Mouse (Mus musculus): Measurements from ENCODE around the gene Senp2. TPM values are rescaled to one million over a fixed set of nuclear protein-coding genes. Genes with fewer than 3 reads are reported as not detected.
A peak's percentile ranks its signal among the peaks of the same experiment; 100 is the strongest.
"Not testable (repeated sequence)": the region's sequence is repeated elsewhere in the genome, so short reads cannot be mapped to it uniquely, and the experiment has no call there.

Gene Senp2
- polyA plus RNA-seq (2015; fragmentation: Nextera tagmentation; extraction: Ambion mirVana), result 48.1 and 52.7 TPM in 2 replicates

- Histone ChIP-seq H3K9me3 (no peaks in the 10 kb centered on the region), H3K4me2 (replicated peaks) (peak within 1 kb of the TSS; percentile 80), H3K9ac (peak within 1 kb of the TSS; percentile 92), H3K4me3 (peak within 1 kb of the TSS; percentile 98), H3K36me3 (peaks cover 7% of the 10 kb centered on the region), H3K27me3 (no peaks in the 10 kb centered on the region), H3K4me1 (peaks cover 15% of the 10 kb centered on the region), H3K27ac (peak within 1 kb of the TSS; percentile 52; the same call in 1 of the 2 replicates)
- peak; percentile 99 for ATAC-seq (ENCODE audit: low FRiP score, low read depth)
- WGBS, result under 1% methylated on average over 45 of the region's 45 CpGs
Measured at GRCm38 (mm10) chr16:22009099-22009584, at the start of gene Senp2. Gene Senp2, plus strand, starts transcription at chr16:22009484.

DNA sequence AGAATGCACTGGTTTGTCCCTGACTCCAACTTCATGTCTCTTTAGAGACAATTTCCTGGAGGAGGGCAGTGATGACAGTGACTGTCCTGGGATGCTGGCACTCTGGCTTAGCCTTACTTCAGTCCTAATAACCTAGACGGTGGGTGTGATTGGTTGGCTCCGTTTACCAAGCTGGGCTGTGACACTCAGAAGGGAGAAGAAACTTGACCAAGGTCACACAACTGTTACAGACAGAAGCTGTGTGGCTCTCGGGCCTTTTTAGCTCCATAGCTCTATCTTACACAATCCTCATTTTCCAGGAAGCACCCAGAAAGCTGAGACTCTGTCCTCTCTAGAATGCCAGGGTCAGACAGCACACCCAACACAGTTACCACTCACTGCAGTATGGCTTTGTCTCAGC lies 43.7 kb upstream of the Senp2 start:
- WGBS, result 88% methylated on average over 3 of the region's 3 CpGs
- H3K4me3 ChIP-seq, result no peak overlapping the region
- no peaks in the 10 kb centered on the region for H3K36me3 ChIP-seq
- no peak for ATAC-seq (ENCODE audit: low FRiP score, low read depth)
- no peaks in the 10 kb centered on the region for H3K9me3 ChIP-seq
- no peaks in the 10 kb centered on the region for H3K27me3 ChIP-seq
- H3K4me2 ChIP-seq (replicated peaks), result no peak overlapping the region
- no peaks in the 10 kb centered on the region for H3K4me1 ChIP-seq
- H3K9ac ChIP-seq, result no peak overlapping the region
- no peak overlapping the region for H3K27ac ChIP-seq

DNA sequence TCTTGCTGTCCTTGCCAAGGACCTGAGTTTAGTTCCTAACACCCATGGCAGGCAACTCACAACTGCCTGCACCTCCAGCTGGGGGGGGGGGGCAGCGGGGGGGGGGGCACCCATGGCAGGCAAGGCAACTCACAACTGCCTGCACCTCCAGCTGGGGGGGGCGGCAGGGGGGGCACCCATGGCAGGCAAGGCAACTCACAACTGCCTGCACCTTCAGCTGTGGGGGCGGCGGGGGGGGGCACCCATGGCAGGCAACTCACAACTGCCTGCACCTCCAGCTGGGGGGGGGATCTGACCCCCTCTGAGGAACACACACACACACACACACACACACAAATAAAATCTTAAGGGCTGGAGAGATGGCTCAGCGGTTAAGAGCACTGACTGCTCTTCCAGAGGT lies 39.4 kb upstream of the Senp2 start:
- no peaks in the 10 kb centered on the region for H3K27me3 ChIP-seq
- H3K4me1 ChIP-seq, result no peaks in the 10 kb centered on the region
- H3K9me3 ChIP-seq, result no peaks in the 10 kb centered on the region
- no peaks in the 10 kb centered on the region for H3K36me3 ChIP-seq
- H3K4me2 ChIP-seq (replicated peaks), result no peak overlapping the region
- H3K9ac ChIP-seq, result no peak overlapping the region
- no peak for ATAC-seq (ENCODE audit: low FRiP score, low read depth)
- no peak overlapping the region for H3K27ac ChIP-seq
- 76% methylated on average over 5 of the region's 5 CpGs for WGBS
- no peak overlapping the region for H3K4me3 ChIP-seq

GRCm38 (mm10) chr16:21970536-21970935 lies 38.7 kb upstream of the Senp2 start:
- Histone ChIP-seq H3K36me3 (no peaks in the 10 kb centered on the region), H3K9ac (no peak overlapping the region), H3K4me3 (no peak overlapping the region), H3K9me3 (no peaks in the 10 kb centered on the region), H3K4me1 (no peaks in the 10 kb centered on the region), H3K4me2 (replicated peaks) (no peak overlapping the region), H3K27me3 (peaks cover 2% of the 10 kb centered on the region), H3K27ac (no peak overlapping the region)
- no peak for ATAC-seq (ENCODE audit: low FRiP score, low read depth)
- 88% methylated on average over 6 of the region's 6 CpGs for WGBS

- H3K4me2 ChIP-seq (replicated peaks), result no peak overlapping the region
- no peak overlapping the region for H3K4me3 ChIP-seq
- no peak for ATAC-seq (ENCODE audit: low FRiP score, low read depth)
- no peaks in the 10 kb centered on the region for H3K36me3 ChIP-seq
- no peak overlapping the region for H3K9ac ChIP-seq
- H3K9me3 ChIP-seq, result no peaks in the 10 kb centered on the region
- H3K4me1 ChIP-seq, result peaks cover 4% of the 10 kb centered on the region
- WGBS, result 48% methylated on average over 4 of the region's 4 CpGs
- peaks cover 11% of the 10 kb centered on the region for H3K27me3 ChIP-seq
- no peak overlapping the region for H3K27ac ChIP-seq
Measured at GRCm38 (mm10) chr16:21971446-21971845, 37.8 kb upstream of the Senp2 start.

GRCm38 (mm10) chr16:21976203-21976602 lies 33.1 kb upstream of the Senp2 start:
- Histone ChIP-seq H3K36me3 (no peaks in the 10 kb centered on the region), H3K4me1 (peaks cover 4% of the 10 kb centered on the region), H3K4me2 (replicated peaks) (peak overlapping the region; percentile 47), H3K9me3 (no peaks in the 10 kb centered on the region), H3K4me3 (peak overlapping the region; percentile 11; the same call in 1 of the 2 replicates), H3K9ac (peak overlapping the region; percentile 39; the same call in 1 of the 2 replicates), H3K27me3 (peaks cover 15% of the 10 kb centered on the region), H3K27ac (no peak overlapping the region)
- WGBS, result 5% methylated on average over 16 of the region's 16 CpGs
- no peak for ATAC-seq (ENCODE audit: low FRiP score, low read depth)

DNA sequence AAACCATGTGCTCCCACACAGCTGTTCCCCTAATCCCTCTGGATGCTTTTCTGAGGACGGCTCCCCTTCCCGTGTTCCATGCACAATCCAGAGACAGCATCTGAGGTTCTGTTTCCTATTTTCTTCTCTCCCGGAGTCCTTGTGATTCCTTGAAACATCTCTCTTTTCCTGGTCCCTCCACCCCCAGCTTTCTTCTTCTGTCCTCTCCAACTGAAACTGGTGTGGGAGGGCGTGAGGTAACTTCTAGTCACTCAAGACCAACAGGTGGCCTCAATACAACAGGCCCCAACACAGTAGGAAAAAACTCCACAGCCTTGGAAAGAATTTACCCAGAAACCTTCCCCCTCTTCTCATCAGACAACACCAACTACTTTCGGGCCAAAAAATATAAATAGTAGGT lies 31.9 kb upstream of the Senp2 start:
- Histone ChIP-seq H3K36me3 (no peaks in the 10 kb centered on the region), H3K9me3 (no peaks in the 10 kb centered on the region), H3K4me3 (no peak overlapping the region), H3K9ac (no peak overlapping the region), H3K27ac (no peak overlapping the region), H3K27me3 (peaks cover 15% of the 10 kb centered on the region), H3K4me1 (peaks cover 4% of the 10 kb centered on the region), H3K4me2 (replicated peaks) (no peak overlapping the region)
- 62% methylated on average over 5 of the region's 5 CpGs for WGBS
- no peak for ATAC-seq (ENCODE audit: low FRiP score, low read depth)

- ATAC-seq (ENCODE audit: low FRiP score, low read depth), result no peak
- no peak overlapping the region for H3K4me2 ChIP-seq (replicated peaks)
- no peaks in the 10 kb centered on the region for H3K4me1 ChIP-seq
- no peaks in the 10 kb centered on the region for H3K9me3 ChIP-seq
- H3K9ac ChIP-seq, result no peak overlapping the region
- no peak overlapping the region for H3K4me3 ChIP-seq
- no peaks in the 10 kb centered on the region for H3K36me3 ChIP-seq
- 90% methylated on average over 9 of the region's 9 CpGs for WGBS
- H3K27ac ChIP-seq, result no peak overlapping the region
- no peaks in the 10 kb centered on the region for H3K27me3 ChIP-seq
Measured at GRCm38 (mm10) chr16:21983146-21983545, 26.1 kb upstream of the Senp2 start.

DNA sequence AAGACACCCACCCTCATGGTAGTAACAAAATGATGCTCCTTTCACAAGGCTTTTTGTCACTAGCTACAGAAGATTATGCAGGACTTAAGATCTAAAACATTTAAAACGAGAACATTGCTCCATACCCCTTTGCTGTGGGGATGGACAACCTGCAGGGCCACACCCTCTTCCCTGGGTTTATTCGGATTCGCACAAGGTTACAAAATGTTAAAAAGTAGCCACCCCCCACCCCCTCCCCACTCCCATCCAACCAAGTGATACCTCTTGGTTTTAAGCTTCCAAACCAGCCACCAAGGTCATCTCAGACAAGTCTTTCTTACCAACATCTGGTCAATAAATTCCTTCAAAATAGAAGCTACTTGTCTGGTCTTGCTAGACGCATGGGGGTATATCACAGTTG lies 25.7 kb upstream of the Senp2 start:
- no peak overlapping the region for H3K9ac ChIP-seq
- H3K4me1 ChIP-seq, result no peaks in the 10 kb centered on the region
- H3K9me3 ChIP-seq, result no peaks in the 10 kb centered on the region
- no peak overlapping the region for H3K4me2 ChIP-seq (replicated peaks)
- H3K27me3 ChIP-seq, result no peaks in the 10 kb centered on the region
- H3K27ac ChIP-seq, result no peak overlapping the region
- 90% methylated on average over 4 of the region's 4 CpGs for WGBS
- H3K4me3 ChIP-seq, result no peak overlapping the region
- H3K36me3 ChIP-seq, result no peaks in the 10 kb centered on the region
- no peak for ATAC-seq (ENCODE audit: low FRiP score, low read depth)

GRCm38 (mm10) chr16:21984091-21984490 lies 25.2 kb upstream of the Senp2 start:
- ATAC-seq (ENCODE audit: low FRiP score, low read depth), result no peak
- H3K4me3 ChIP-seq, result no peak overlapping the region
- H3K9ac ChIP-seq, result no peak overlapping the region
- H3K4me1 ChIP-seq, result no peaks in the 10 kb centered on the region
- H3K27ac ChIP-seq, result no peak overlapping the region
- H3K9me3 ChIP-seq, result no peaks in the 10 kb centered on the region
- H3K4me2 ChIP-seq (replicated peaks), result no peak overlapping the region
- 89% methylated on average over 12 of the region's 12 CpGs for WGBS
- H3K36me3 ChIP-seq, result no peaks in the 10 kb centered on the region
- H3K27me3 ChIP-seq, result no peaks in the 10 kb centered on the region

- no peak overlapping the region for H3K9ac ChIP-seq
- no peaks in the 10 kb centered on the region for H3K27me3 ChIP-seq
- ATAC-seq (ENCODE audit: low FRiP score, low read depth), result no peak
- H3K4me3 ChIP-seq, result no peak overlapping the region
- no peaks in the 10 kb centered on the region for H3K9me3 ChIP-seq
- H3K27ac ChIP-seq, result no peak overlapping the region
- H3K4me1 ChIP-seq, result no peaks in the 10 kb centered on the region
- no peak overlapping the region for H3K4me2 ChIP-seq (replicated peaks)
- no peaks in the 10 kb centered on the region for H3K36me3 ChIP-seq
- WGBS, result 42% methylated on average over 3 of the region's 3 CpGs
Measured at GRCm38 (mm10) chr16:21986191-21986590, 23.1 kb upstream of the Senp2 start.

DNA sequence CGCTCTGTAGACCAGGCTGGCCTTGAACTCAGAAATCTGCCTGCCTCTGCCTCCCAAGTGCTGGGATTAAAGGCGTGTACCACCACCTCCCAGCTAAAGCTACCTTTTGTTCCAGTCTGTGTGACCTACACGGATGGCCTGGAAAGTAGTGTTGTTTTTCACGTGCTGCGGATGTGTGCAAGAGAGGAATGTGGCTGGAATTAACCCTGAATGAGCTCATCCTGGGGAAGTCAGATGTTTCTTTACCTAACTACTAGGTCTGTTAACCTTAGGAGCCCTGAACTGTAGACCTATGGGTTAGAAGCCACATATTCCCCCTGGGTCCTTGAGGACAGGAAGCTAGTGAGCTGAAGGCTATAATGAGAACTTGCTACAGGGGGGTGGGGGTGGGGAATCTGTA lies 21.3 kb upstream of the Senp2 start:
- Histone ChIP-seq H3K27me3 (no peaks in the 10 kb centered on the region), H3K36me3 (no peaks in the 10 kb centered on the region), H3K4me1 (no peaks in the 10 kb centered on the region), H3K9me3 (no peaks in the 10 kb centered on the region), H3K9ac (no peak overlapping the region), H3K4me3 (no peak overlapping the region), H3K27ac (no peak overlapping the region), H3K4me2 (replicated peaks) (no peak overlapping the region)
- no peak for ATAC-seq (ENCODE audit: low FRiP score, low read depth)
- 60% methylated on average over 5 of the region's 5 CpGs for WGBS

DNA sequence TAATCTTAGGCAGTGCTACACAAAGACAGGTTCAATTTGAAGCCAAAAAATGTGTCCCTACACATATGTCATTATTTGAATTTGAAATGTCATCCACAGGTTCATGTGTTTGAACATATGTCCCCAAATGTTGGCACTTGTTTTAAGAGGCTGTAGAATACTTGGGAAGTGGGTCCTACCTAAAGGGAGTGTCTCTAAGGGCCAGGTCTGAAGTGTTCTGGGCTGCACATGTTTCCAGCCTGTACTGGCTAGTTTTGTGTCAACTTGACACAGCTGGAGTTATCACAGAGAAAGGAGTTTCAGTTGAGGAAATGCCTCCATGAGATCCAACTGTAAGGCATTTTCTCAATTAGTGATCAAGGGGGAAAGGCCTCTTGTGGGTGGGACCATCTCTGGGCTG lies 18.4 kb upstream of the Senp2 start:
- H3K36me3 ChIP-seq; H3K9me3 ChIP-seq; H3K4me3 ChIP-seq; H3K27ac ChIP-seq; ATAC-seq (ENCODE audit: low FRiP score, low read depth); H3K4me2 ChIP-seq (replicated peaks); H3K27me3 ChIP-seq; H3K4me1 ChIP-seq; H3K9ac ChIP-seq: not testable (repeated sequence)
